Mouse (Mus musculus): Measurements from ENCODE around the gene Rhot1. TPM values are rescaled to one million over a fixed set of nuclear protein-coding genes. Genes with fewer than 3 reads are reported as not detected.

Gene Rhot1
- polyA plus RNA-seq, 1 experiment from 2014 or later: 57.6 TPM

- Histone ChIP-seq H3K4me3 (ENCODE audit: low read length) (no peak overlapping the region), H3K9me3 (ENCODE audit: low read length) (peaks cover 6% of the 10 kb centered on the region; the same call in 1 of the 2 replicates), H3K4me1 (ENCODE audit: insufficient read depth, low read length) (no peaks in the 10 kb centered on the region), H3K27ac (ENCODE audit: low read length) (no peak overlapping the region), H3K27me3 (ENCODE audit: insufficient read depth, low read length) (no peaks in the 10 kb centered on the region), H3K9ac (replicated peaks; ENCODE audit: low read length) (no peak overlapping the region), H3K4me2 (replicated peaks; ENCODE audit: low read depth, low read length) (no peak overlapping the region), H3K36me3 (ENCODE audit: insufficient read depth, low read length) (peaks cover 16% of the 10 kb centered on the region)
- 49% methylated on average over 4 of the region's 4 CpGs for WGBS
- no peak for ATAC-seq (ENCODE audit: low FRiP score, low TSS enrichment)
Observed at GRCm38 (mm10) chr11:80190280-80190679, 18.5 kb upstream of the Rhot1 start.

GRCm38 (mm10) chr11:80193827-80194226 is 15.0 kb upstream of the Rhot1 start:
- H3K4me2 ChIP-seq (replicated peaks; ENCODE audit: low read depth, low read length): no peak overlapping the region
- peaks cover 16% of the 10 kb centered on the region for H3K36me3 ChIP-seq (ENCODE audit: insufficient read depth, low read length)
- H3K9ac ChIP-seq (replicated peaks; ENCODE audit: low read length): no peak overlapping the region
- no peak for ATAC-seq (ENCODE audit: low FRiP score, low TSS enrichment)
- WGBS: 71% methylated on average over 4 of the region's 4 CpGs
- no peaks in the 10 kb centered on the region for H3K4me1 ChIP-seq (ENCODE audit: insufficient read depth, low read length)
- no peak overlapping the region for H3K27ac ChIP-seq (ENCODE audit: low read length)
- H3K27me3 ChIP-seq (ENCODE audit: insufficient read depth, low read length): no peaks in the 10 kb centered on the region
- H3K4me3 ChIP-seq (ENCODE audit: low read length): no peak overlapping the region
- peaks cover 6% of the 10 kb centered on the region; the same call in 1 of the 2 replicates for H3K9me3 ChIP-seq (ENCODE audit: low read length)

DNA sequence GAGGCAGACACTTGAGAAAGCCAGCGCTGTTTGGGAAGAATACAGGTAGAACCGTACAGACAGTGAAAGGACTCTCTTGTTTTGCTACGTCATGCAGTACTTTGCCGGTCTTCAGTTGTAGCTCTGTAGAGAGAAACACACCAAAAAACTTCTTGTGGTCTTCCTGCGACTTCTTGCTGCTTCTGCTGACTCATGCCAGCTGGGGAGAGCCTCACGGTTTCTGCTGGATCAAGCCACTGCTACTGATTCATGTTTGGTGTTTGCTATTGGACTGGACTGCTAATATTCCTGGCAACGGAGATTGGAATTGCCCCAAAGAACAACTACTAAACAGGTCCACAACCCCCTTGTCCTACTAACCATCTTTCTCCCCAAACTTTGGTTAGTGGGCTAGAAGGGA is 12.5 kb upstream of the Rhot1 start:
- WGBS: 89% methylated on average over 7 of the region's 7 CpGs
- Histone ChIP-seq H3K4me1 (ENCODE audit: insufficient read depth, low read length) (no peaks in the 10 kb centered on the region), H3K36me3 (ENCODE audit: insufficient read depth, low read length) (peaks cover 16% of the 10 kb centered on the region), H3K4me2 (replicated peaks; ENCODE audit: low read depth, low read length) (no peak overlapping the region), H3K9ac (replicated peaks; ENCODE audit: low read length) (no peak overlapping the region), H3K27ac (ENCODE audit: low read length) (no peak overlapping the region), H3K9me3 (ENCODE audit: low read length) (peaks cover 6% of the 10 kb centered on the region; the same call in 1 of the 2 replicates), H3K4me3 (ENCODE audit: low read length) (no peak overlapping the region), H3K27me3 (ENCODE audit: insufficient read depth, low read length) (no peaks in the 10 kb centered on the region)
- ATAC-seq (ENCODE audit: low FRiP score, low TSS enrichment): no peak

GRCm38 (mm10) chr11:80199316-80199715 is 9.5 kb upstream of the Rhot1 start:
- Histone ChIP-seq H3K4me1 (ENCODE audit: insufficient read depth, low read length) (no peaks in the 10 kb centered on the region), H3K27me3 (ENCODE audit: insufficient read depth, low read length) (no peaks in the 10 kb centered on the region), H3K4me3 (ENCODE audit: low read length) (no peak overlapping the region), H3K9me3 (ENCODE audit: low read length) (peaks cover 5% of the 10 kb centered on the region; the same call in 1 of the 2 replicates), H3K4me2 (replicated peaks; ENCODE audit: low read depth, low read length) (no peak overlapping the region), H3K9ac (replicated peaks; ENCODE audit: low read length) (no peak overlapping the region), H3K27ac (ENCODE audit: low read length) (no peak overlapping the region), H3K36me3 (ENCODE audit: insufficient read depth, low read length) (peaks cover 6% of the 10 kb centered on the region)
- no peak for ATAC-seq (ENCODE audit: low FRiP score, low TSS enrichment)
- WGBS: 92% methylated on average over 3 of the region's 3 CpGs

- no peak overlapping the region for H3K27ac ChIP-seq (ENCODE audit: low read length)
- H3K4me1 ChIP-seq (ENCODE audit: insufficient read depth, low read length): no peaks in the 10 kb centered on the region
- H3K27me3 ChIP-seq (ENCODE audit: insufficient read depth, low read length): no peaks in the 10 kb centered on the region
- H3K4me2 ChIP-seq (replicated peaks; ENCODE audit: low read depth, low read length): no peak overlapping the region
- 0 out of 2 replicates have a peak, but pooled peaks cover under 1% of the 10 kb centered on the region for H3K9me3 ChIP-seq (ENCODE audit: low read length)
- H3K9ac ChIP-seq (replicated peaks; ENCODE audit: low read length): no peak overlapping the region
- H3K36me3 ChIP-seq (ENCODE audit: insufficient read depth, low read length): peaks cover 2% of the 10 kb centered on the region
- ATAC-seq (ENCODE audit: low FRiP score, low TSS enrichment): no peak
- WGBS: 92% methylated on average over 2 of the region's 2 CpGs
- no peak overlapping the region for H3K4me3 ChIP-seq (ENCODE audit: low read length)
Observed at GRCm38 (mm10) chr11:80199773-80200172, 9.0 kb upstream of the Rhot1 start.

DNA sequence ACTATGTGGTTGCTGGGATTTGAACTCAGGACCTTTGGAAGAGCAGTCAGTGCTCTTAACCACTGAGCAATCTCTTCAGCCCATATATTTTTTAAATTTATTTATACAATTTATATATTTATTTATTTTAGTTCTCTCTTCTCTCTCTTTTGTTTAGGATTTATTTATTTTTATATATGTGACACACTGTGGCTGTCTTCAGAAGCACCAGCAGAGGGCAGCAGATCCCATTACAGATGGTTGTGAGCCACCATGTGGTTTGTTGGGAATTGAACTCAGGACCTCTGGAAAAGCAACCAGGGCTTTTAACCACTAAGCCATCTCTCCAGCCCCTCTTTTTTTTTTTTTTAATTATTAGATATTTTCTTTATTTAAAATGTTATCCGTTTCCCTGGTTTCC is 8.5 kb upstream of the Rhot1 start:
- H3K4me2 ChIP-seq (replicated peaks; ENCODE audit: low read depth, low read length): no peak overlapping the region
- ATAC-seq (ENCODE audit: low FRiP score, low TSS enrichment): no peak
- no peaks in the 10 kb centered on the region for H3K9me3 ChIP-seq (ENCODE audit: low read length)
- no peaks in the 10 kb centered on the region for H3K36me3 ChIP-seq (ENCODE audit: insufficient read depth, low read length)
- no peaks in the 10 kb centered on the region for H3K27me3 ChIP-seq (ENCODE audit: insufficient read depth, low read length)
- no peak overlapping the region for H3K9ac ChIP-seq (replicated peaks; ENCODE audit: low read length)
- H3K4me1 ChIP-seq (ENCODE audit: insufficient read depth, low read length): no peaks in the 10 kb centered on the region
- no peak overlapping the region for H3K27ac ChIP-seq (ENCODE audit: low read length)
- no peak overlapping the region for H3K4me3 ChIP-seq (ENCODE audit: low read length)
- 88% methylated on average over 1 of the region's 1 CpGs for WGBS

DNA sequence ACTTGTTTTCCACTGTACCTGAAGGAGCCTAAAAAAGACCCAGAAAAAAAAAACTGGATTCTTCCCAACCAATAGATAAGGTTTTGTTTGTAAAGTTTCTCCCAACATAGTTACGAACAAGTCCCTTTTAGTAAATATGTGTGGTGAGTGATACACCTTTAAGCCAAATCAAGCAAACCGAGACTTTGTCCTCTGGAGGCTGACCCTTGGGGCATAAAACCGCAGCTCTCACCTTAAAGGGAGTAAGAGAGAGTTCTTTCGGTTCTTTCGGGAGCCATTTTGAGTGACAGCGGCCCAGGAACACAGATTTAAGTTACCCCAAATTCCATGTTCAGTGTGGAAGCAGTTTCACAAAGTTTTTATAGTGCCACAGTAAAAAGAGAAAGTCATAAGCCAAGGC is 6.5 kb upstream of the Rhot1 start:
- WGBS: 65% methylated on average over 6 of the region's 6 CpGs
- Histone ChIP-seq H3K4me2 (replicated peaks; ENCODE audit: low read depth, low read length) (no peak overlapping the region), H3K36me3 (ENCODE audit: insufficient read depth, low read length) (no peaks in the 10 kb centered on the region), H3K4me3 (ENCODE audit: low read length) (no peak overlapping the region), H3K27me3 (ENCODE audit: insufficient read depth, low read length) (no peaks in the 10 kb centered on the region), H3K9ac (replicated peaks; ENCODE audit: low read length) (no peak overlapping the region), H3K4me1 (ENCODE audit: insufficient read depth, low read length) (no peaks in the 10 kb centered on the region), H3K27ac (ENCODE audit: low read length) (no peak overlapping the region), H3K9me3 (ENCODE audit: low read length) (no peaks in the 10 kb centered on the region)
- ATAC-seq (ENCODE audit: low FRiP score, low TSS enrichment): no peak

- WGBS: 74% methylated on average over 3 of the region's 3 CpGs
Observed at GRCm38 (mm10) chr11:80204037-80204436, 4.8 kb upstream of the Rhot1 start.

GRCm38 (mm10) chr11:80204941-80205340 is 3.9 kb upstream of the Rhot1 start:
- Histone ChIP-seq H3K4me2 (replicated peaks; ENCODE audit: low read depth, low read length) (no peak overlapping the region), H3K4me1 (ENCODE audit: insufficient read depth, low read length) (peaks cover 2% of the 10 kb centered on the region), H3K9me3 (ENCODE audit: low read length) (no peaks in the 10 kb centered on the region), H3K4me3 (ENCODE audit: low read length) (no peak overlapping the region), H3K9ac (replicated peaks; ENCODE audit: low read length) (no peak overlapping the region), H3K27ac (ENCODE audit: low read length) (no peak overlapping the region), H3K27me3 (ENCODE audit: insufficient read depth, low read length) (no peaks in the 10 kb centered on the region), H3K36me3 (ENCODE audit: insufficient read depth, low read length) (no peaks in the 10 kb centered on the region)
- 39% methylated on average over 5 of the region's 5 CpGs for WGBS
- no peak for ATAC-seq (ENCODE audit: low FRiP score, low TSS enrichment)

More at GRCm38 (mm10) chr11:80204037-80204436, 4.8 kb upstream of the Rhot1 start:
- Histone ChIP-seq H3K9me3 (ENCODE audit: low read length) (no peaks in the 10 kb centered on the region), H3K36me3 (ENCODE audit: insufficient read depth, low read length) (no peaks in the 10 kb centered on the region), H3K4me2 (replicated peaks; ENCODE audit: low read depth, low read length) (no peak overlapping the region), H3K27ac (ENCODE audit: low read length) (no peak overlapping the region), H3K4me3 (ENCODE audit: low read length) (no peak overlapping the region), H3K27me3 (ENCODE audit: insufficient read depth, low read length) (no peaks in the 10 kb centered on the region), H3K4me1 (ENCODE audit: insufficient read depth, low read length) (no peaks in the 10 kb centered on the region; the same call in 1 of the 2 replicates), H3K9ac (replicated peaks; ENCODE audit: low read length) (no peak overlapping the region)
- ATAC-seq (ENCODE audit: low FRiP score, low TSS enrichment): no peak

DNA sequence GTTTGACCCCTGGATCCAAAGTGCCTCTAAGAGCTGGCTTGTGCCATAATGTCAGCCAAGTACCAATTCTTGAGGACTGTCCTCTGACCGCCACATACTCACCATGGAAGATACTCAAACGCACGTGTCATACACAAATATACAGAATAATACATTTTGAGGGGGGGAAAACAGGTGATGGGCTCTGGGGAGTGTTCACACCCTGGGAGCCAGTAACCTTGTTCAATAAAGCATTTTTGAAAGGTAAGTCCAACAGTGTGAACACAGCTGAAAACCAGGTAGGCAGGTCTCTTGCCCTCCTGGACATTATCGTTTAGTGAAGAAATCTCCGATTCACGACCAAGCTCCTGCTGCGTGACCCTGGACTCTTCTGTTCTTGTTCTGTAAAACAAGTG is 357 bp upstream of the Rhot1 start:
- Histone ChIP-seq H3K9ac (replicated peaks; ENCODE audit: low read length) (no peak overlapping the region), H3K9me3 (ENCODE audit: low read length) (no peaks in the 10 kb centered on the region), H3K4me1 (ENCODE audit: insufficient read depth, low read length) (peaks cover 8% of the 10 kb centered on the region), H3K36me3 (ENCODE audit: insufficient read depth, low read length) (no peaks in the 10 kb centered on the region), H3K27me3 (ENCODE audit: insufficient read depth, low read length) (no peaks in the 10 kb centered on the region), H3K27ac (ENCODE audit: low read length) (no peak overlapping the region), H3K4me2 (replicated peaks; ENCODE audit: low read depth, low read length) (no peak overlapping the region), H3K4me3 (ENCODE audit: low read length) (peak overlapping the region; percentile 99; the same call in 1 of the 2 replicates)
- peak; percentile 60 for ATAC-seq (ENCODE audit: low FRiP score, low TSS enrichment)
- 36% methylated on average over 7 of the region's 7 CpGs for WGBS

All from kidney, embryonic 16.5 days (tissue).